Mouse (Mus musculus) lung, postnatal 0 days (tissue): Measurements from ENCODE around the gene Gm10277.

Experiments
- CTCF ChIP-seq: IDR thresholded peaks from 2 replicates; pipeline ENCODE4 v1.5.1; 2016; ENCODE audit warnings: antibody characterized with exemption, mild to moderate bottlenecking
- EP300 ChIP-seq: IDR thresholded peaks from 2 replicates; pipeline ENCODE4 v1.6.1; 2016; ENCODE audit warnings: antibody characterized with exemption, mild to moderate bottlenecking, control low read depth

- TF ChIP-seq EP300 (no peak), CTCF (no peak)
Measured at GRCm38 (mm10) chr11:77809215-77809614, 21.7 kb upstream of the Gm10277 start.
